Mouse (Mus musculus): ENCODE results near the gene Hmbs.
"Not testable (repeated sequence)": the region's sequence is repeated elsewhere in the genome, so short reads cannot be mapped to it uniquely, and the experiment has no call there.

Hmbs gene

GRCm38 (mm10) chr9:44345570-44346433, 1.8 kb upstream of the Hmbs start:
- DNase-seq (ENCODE audit: low read depth, low spot score) = no peak

- no peak for DNase-seq (ENCODE audit: low read depth, low spot score)
Observed at GRCm38 (mm10) chr9:44343290-44343689, 738 bp downstream of the Hmbs start.

- DNase-seq (ENCODE audit: low read depth, low spot score) = no peak
Observed at GRCm38 (mm10) chr9:44342605-44343004, 1.4 kb downstream of the Hmbs start.

- DNase-seq (ENCODE audit: low read depth, low spot score) = no peak
Observed at GRCm38 (mm10) chr9:44342173-44342572, 1.9 kb downstream of the Hmbs start.

GRCm38 (mm10) chr9:44341487-44341886, 2.5 kb downstream of the Hmbs start:
- no peak for DNase-seq (ENCODE audit: low read depth, low spot score)

- peak; percentile 67 for DNase-seq (ENCODE audit: low read depth, low spot score)
Observed at GRCm38 (mm10) chr9:44338574-44338973, 5.5 kb downstream of the Hmbs start.

- DNase-seq (ENCODE audit: low read depth, low spot score) = peak; percentile 52
Observed at GRCm38 (mm10) chr9:44337436-44338169, 6.4 kb downstream of the Hmbs start.

GRCm38 (mm10) chr9:44336964-44337363, 7.1 kb downstream of the Hmbs start:
- DNase-seq (ENCODE audit: low read depth, low spot score) = peak; percentile 55

GRCm38 (mm10) chr9:44336513-44336912, 7.5 kb downstream of the Hmbs start:
- not testable (repeated sequence) for DNase-seq (ENCODE audit: low read depth, low spot score)

GRCm38 (mm10) chr9:44336093-44336406, 8.0 kb downstream of the Hmbs start:
- no peak for DNase-seq (ENCODE audit: low read depth, low spot score)

- DNase-seq (ENCODE audit: low read depth, low spot score) = peak; percentile 56
Observed at GRCm38 (mm10) chr9:44335331-44336092, 8.5 kb downstream of the Hmbs start.

GRCm38 (mm10) chr9:44334396-44335330, 9.4 kb downstream of the Hmbs start, which contains the start of gene H2afx:
Gene H2afx, plus strand, starts transcription at chr9:44334694.
- DNase-seq (ENCODE audit: low read depth, low spot score) = peak; percentile 100

GRCm38 (mm10) chr9:44332918-44333638, 10.9 kb downstream of the Hmbs start:
- DNase-seq (ENCODE audit: low read depth, low spot score) = peak; percentile 83

GRCm38 (mm10) chr9:44330736-44331135, 13.3 kb downstream of the Hmbs start:
- peak; percentile 78 for DNase-seq (ENCODE audit: low read depth, low spot score)

GRCm38 (mm10) chr9:44327926-44328325, 16.1 kb downstream of the Hmbs start:
- DNase-seq (ENCODE audit: low read depth, low spot score) = peak; percentile 24

GRCm38 (mm10) chr9:44327064-44327711, 16.8 kb downstream of the Hmbs start:
- no peak for DNase-seq (ENCODE audit: low read depth, low spot score)

GRCm38 (mm10) chr9:44326371-44327063, 17.5 kb downstream of the Hmbs start:
- DNase-seq (ENCODE audit: low read depth, low spot score) = peak; percentile 92

GRCm38 (mm10) chr9:44325768-44326370, 18.2 kb downstream of the Hmbs start, which contains the start of gene Dpagt1:
Gene Dpagt1, plus strand, starts transcription at chr9:44326019.
- DNase-seq (ENCODE audit: low read depth, low spot score) = peak; percentile 68

Measured in A20 (cell line).